Mouse (Mus musculus) ES-Bruce4 (cell line): Measurements from ENCODE around the gene Kcnip1.

Experiments used
- EP300 ChIP-seq: IDR thresholded peaks from 2 replicates; pipeline ENCODE4 v1.6.1; 2011; ENCODE audit warnings: low read depth, low read length; ENCODE audit not compliant: insufficient read depth
- POLR2A ChIP-seq: IDR thresholded peaks from one replicate; pipeline ENCODE4 v1.8.1; 2011; ENCODE audit warnings: low read length; ENCODE audit not compliant: insufficient read depth

GRCm38 (mm10) chr11:33866775-33867174 is 126.2 kb downstream of the Kcnip1 start:
- TF ChIP-seq EP300 (no peak), POLR2A (no peak)
